Mouse (Mus musculus) adrenal gland, adult 2 months (tissue): ENCODE data around the gene Tsr3. TPM values are rescaled to one million over a fixed set of nuclear protein-coding genes. Genes with fewer than 3 reads are reported as not detected.
A peak's percentile ranks its signal among the peaks of the same experiment; 100 is the strongest.

ENCODE experiments used
- DNase-seq: peaks from one replicate; pipeline ENCODE4 v3.0.0; 2021
- polyA plus RNA-seq: library from polyadenylated mRNA; depleted of rRNA; stranded (reverse); fragments of >200 nt; gene quantifications from 2 replicates; pipeline ENCODE4 v1.2.3, GENCODE M21; 2012
- total RNA-seq, 2 experiments: library from RNA; stranded (reverse); gene quantifications; 2 replicates each; pipeline ENCODE4 v1.2.3; 2021

Gene Tsr3
- total and polyA plus RNA-seq, 3 experiments, result 18.5 to 25.1 (median 24.1) TPM

- no peak for DNase-seq
These were observed 3.3 kb downstream of the Tsr3 start for GRCm38 (mm10) chr17:25243131-25243780.

GRCm38 (mm10) chr17:25244239-25244638 lies 4.3 kb downstream of the Tsr3 start:
- no peak for DNase-seq

GRCm38 (mm10) chr17:25248033-25248750 lies 8.2 kb downstream of the Tsr3 start:
- DNase-seq, result no peak

GRCm38 (mm10) chr17:25250181-25250835 lies 10.3 kb downstream of the Tsr3 start:
- DNase-seq, result no peak

- no peak for DNase-seq
These were observed 12.7 kb downstream of the Tsr3 start for GRCm38 (mm10) chr17:25252643-25253042.

- no peak for DNase-seq
These were observed 13.8 kb downstream of the Tsr3 start for GRCm38 (mm10) chr17:25253760-25254159.

GRCm38 (mm10) chr17:25255110-25255509 lies 15.1 kb downstream of the Tsr3 start:
- no peak for DNase-seq

GRCm38 (mm10) chr17:25256140-25256754 lies 16.3 kb downstream of the Tsr3 start, which contains the start of gene Baiap3:
Baiap3 (minus strand) TSS chr17:25256364.
- no peak for DNase-seq

GRCm38 (mm10) chr17:25257804-25258261 lies 17.9 kb downstream of the Tsr3 start:
- no peak for DNase-seq

- peak; percentile 79 for DNase-seq
These were observed 24.5 kb downstream of the Tsr3 start for GRCm38 (mm10) chr17:25264453-25264852.

GRCm38 (mm10) chr17:25270795-25271335 lies 30.9 kb downstream of the Tsr3 start:
- DNase-seq, result no peak

- DNase-seq, result peak; percentile 38
These were observed 32.4 kb downstream of the Tsr3 start for GRCm38 (mm10) chr17:25272326-25272725.

GRCm38 (mm10) chr17:25272951-25273705 lies 33.2 kb downstream of the Tsr3 start:
- DNase-seq, result peak; percentile 94

- DNase-seq, result peak; percentile 98
These were observed 33.9 kb downstream of the Tsr3 start for GRCm38 (mm10) chr17:25273706-25274501.

- no peak for DNase-seq
These were observed 34.8 kb downstream of the Tsr3 start, which contains the start of gene Ube2i for GRCm38 (mm10) chr17:25274571-25275346. Ube2i (minus strand) TSS chr17:25274622.

GRCm38 (mm10) chr17:25275833-25276232 lies 35.9 kb downstream of the Tsr3 start:
- DNase-seq, result no peak

GRCm38 (mm10) chr17:25282133-25282532 lies 42.2 kb downstream of the Tsr3 start:
- DNase-seq, result peak; percentile 66

- DNase-seq, result peak; percentile 76
These were observed 45.1 kb downstream of the Tsr3 start for GRCm38 (mm10) chr17:25285033-25285432.

- DNase-seq, result peak; percentile 51
These were observed 48.9 kb downstream of the Tsr3 start for GRCm38 (mm10) chr17:25288842-25289241.

- no peak for DNase-seq
These were observed 50.4 kb downstream of the Tsr3 start for GRCm38 (mm10) chr17:25290411-25290810.
